Mouse (Mus musculus): ENCODE results near the gene Sec14l4. TPM values are rescaled to one million over a fixed set of nuclear protein-coding genes. Genes with fewer than 3 reads are reported as not detected.

Sec14l4 gene
- total RNA-seq, 1 experiment from 2014 or later: not detected

Other genes with a start within 250 kb of the Sec14l4 start
- gene Osbp2, start 167.6 kb upstream of the Sec14l4 start, total RNA-seq (2017): not detected in 3 replicates
- not detected in 3 replicates for gene 4921536K21Rik, start 136.4 kb upstream of the Sec14l4 start, total RNA-seq (2017)
- gene Dusp18, start 136.2 kb upstream of the Sec14l4 start, total RNA-seq (2017): 0.29 to 1.8 TPM (median 0.57 TPM) in 3 replicates
- gene Slc35e4, start 116.8 kb upstream of the Sec14l4 start, total RNA-seq (2017): 7.2 to 8.1 TPM (median 7.8 TPM) in 3 replicates
- 35.6 to 51.2 TPM (median 43.7 TPM) in 3 replicates for gene Tcn2, start 99.3 kb upstream of the Sec14l4 start, total RNA-seq (2017)
- gene Pes1, start 67.5 kb upstream of the Sec14l4 start, total RNA-seq (2017): 66.0 to 68.7 TPM (median 66.2 TPM) in 3 replicates
- not detected in 3 replicates for gene 4930556J24Rik, start 54.7 kb upstream of the Sec14l4 start, total RNA-seq (2017)
- 0.48 TPM in 1 of 3 replicates, not detected in the others for gene Gal3st1, start 47.8 kb upstream of the Sec14l4 start, total RNA-seq (2017)
- gene Sec14l3, start 33.4 kb downstream of the Sec14l4 start, total RNA-seq (2017): not detected in 3 replicates
- gene Mtfp1, start 64.0 kb downstream of the Sec14l4 start, total RNA-seq (2017): 1.4 TPM in 1 of 3 replicates, not detected in the others
- 1.6 TPM in 1 of 3 replicates, not detected in the others for gene Sec14l2, start 92.0 kb downstream of the Sec14l4 start, total RNA-seq (2017)
- 24.5 to 32.4 TPM (median 30.3 TPM) in 3 replicates for gene Rnf215, start 103.7 kb downstream of the Sec14l4 start, total RNA-seq (2017)
- gene Ccdc157, start 128.8 kb downstream of the Sec14l4 start, total RNA-seq (2017): 1.3 to 9.2 TPM (median 1.4 TPM) in 3 replicates
- 14.2 to 26.6 TPM (median 15.3 TPM) in 3 replicates for gene Sf3a1, start 128.9 kb downstream of the Sec14l4 start, total RNA-seq (2017)
- 9.5 to 17.6 TPM (median 16.9 TPM) in 3 replicates for gene Tbc1d10a, start 155.3 kb downstream of the Sec14l4 start, total RNA-seq (2017)
- gene Castor1, start 186.8 kb downstream of the Sec14l4 start, total RNA-seq (2017): 0.64 to 8.6 TPM (median 2.4 TPM) in 3 replicates
- gene Osm, start 205.0 kb downstream of the Sec14l4 start, total RNA-seq (2017): 75.5 to 155 TPM (median 106 TPM) in 3 replicates
- 0.29 to 1.1 TPM (median 0.32 TPM) in 3 replicates for gene Lif, start 226.1 kb downstream of the Sec14l4 start, total RNA-seq (2017)

Data from monocyte, adult 5-6 weeks (primary cell).